Mouse (Mus musculus): Measurements from ENCODE around the gene Fbxl4.
A peak's percentile ranks its signal among the peaks of the same experiment; 100 is the strongest.

Gene Fbxl4

DNA sequence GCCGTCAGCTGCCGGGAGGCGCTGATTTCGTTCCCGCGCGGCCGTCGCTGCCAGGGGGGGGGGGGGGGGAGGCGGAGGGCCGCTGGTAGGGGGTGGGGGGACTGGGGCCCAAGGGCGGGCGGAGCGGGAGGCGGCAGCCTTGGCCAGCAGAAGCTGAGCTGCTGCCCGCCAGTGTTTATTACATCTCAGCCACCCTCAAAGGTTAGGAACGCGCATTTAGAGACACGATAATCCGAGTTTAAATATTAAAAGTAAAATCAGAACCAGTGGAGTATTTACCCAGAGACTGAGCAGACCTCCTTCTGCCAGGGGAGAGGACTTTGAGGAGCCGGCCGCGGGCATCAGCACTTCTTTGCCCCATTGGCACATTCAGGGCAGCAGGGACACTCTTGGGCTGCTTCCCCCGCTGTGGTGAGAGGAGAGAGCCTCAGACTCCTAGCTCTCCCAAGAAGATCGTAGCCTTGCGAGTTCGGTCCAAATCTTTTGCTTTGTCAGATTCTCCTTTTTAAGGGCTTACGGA is 120.4 kb downstream of the Fbxl4 start:
- peak in 1 of 2 experiments; percentile 12 for DNase-seq

DNA sequence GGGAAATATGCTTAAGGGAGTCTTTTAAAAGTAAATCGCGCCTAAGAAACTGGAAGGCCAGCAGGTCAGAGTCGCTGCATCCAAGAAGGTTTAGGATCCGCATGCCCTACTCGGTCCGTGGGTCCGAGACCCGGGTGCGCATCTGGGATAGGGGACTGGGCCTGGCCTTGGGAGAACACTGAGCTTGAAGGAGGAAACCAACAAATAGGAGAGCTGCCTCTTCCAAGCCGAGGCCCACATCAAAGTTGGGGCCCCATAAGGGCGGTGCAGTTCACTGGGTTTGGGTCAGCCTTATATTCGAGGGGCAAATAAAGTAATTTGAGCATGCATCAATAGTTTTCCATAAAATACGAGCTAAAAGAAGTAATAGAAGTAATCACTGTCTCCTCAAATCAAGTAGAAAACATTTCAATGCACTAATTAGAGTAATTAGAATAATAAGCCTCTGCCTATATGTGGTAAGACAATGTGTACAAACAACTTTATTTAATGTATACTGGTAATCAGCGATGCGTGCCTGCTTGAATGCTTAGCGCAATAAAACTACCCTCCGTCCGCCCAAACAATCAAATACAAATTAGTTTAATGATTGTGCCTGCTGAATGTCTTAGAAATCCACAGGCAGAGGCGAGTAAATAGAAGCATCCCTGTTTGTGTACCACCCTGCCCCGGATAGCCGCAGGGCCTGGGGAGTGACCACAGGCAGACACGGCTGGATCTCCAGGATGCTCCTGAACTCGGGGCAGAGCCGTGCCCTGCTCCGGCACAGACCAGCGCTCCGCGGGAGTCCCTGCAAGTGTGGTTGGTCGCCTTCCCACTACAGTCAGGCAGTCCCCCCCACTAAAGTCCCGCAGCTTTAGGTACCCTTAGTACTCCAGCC is 121.4 kb downstream of the Fbxl4 start:
- no peak for DNase-seq

DNA sequence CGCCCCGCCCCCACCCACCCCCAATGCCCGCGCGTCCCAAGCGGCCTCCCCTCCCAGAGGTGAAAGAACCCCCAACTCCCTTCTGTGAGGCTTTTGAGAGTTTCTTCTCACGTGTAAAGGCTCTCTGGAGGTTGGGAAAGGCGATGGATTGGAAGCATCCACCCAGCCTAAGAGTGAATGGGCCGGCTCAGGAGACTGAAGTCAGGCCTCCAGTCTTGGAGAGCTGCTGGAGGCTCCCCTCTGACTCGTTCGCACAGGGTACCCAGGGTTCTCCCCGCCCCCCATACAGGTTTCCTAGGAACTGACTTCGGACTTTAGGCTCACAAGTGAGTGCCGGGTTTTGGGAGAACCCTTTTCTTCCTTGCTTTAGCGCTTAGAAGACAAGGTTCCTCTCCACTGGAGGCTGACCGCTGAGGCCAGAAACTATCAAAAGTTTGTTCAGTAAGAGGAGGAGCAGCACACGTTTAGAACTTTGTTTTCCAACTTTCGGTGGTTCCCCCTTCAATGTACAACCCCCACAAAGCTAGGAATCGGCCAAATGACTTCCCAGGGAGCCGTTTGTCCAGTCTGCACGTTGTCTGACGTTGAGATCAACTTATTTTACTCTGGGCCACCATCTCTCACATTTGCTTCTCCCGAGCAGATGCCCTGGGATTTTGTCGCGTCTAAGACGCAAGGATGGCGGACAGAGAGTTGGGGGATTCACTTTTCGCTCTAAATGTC is 122.2 kb downstream of the Fbxl4 start:
- DNase-seq = no peak

DNA sequence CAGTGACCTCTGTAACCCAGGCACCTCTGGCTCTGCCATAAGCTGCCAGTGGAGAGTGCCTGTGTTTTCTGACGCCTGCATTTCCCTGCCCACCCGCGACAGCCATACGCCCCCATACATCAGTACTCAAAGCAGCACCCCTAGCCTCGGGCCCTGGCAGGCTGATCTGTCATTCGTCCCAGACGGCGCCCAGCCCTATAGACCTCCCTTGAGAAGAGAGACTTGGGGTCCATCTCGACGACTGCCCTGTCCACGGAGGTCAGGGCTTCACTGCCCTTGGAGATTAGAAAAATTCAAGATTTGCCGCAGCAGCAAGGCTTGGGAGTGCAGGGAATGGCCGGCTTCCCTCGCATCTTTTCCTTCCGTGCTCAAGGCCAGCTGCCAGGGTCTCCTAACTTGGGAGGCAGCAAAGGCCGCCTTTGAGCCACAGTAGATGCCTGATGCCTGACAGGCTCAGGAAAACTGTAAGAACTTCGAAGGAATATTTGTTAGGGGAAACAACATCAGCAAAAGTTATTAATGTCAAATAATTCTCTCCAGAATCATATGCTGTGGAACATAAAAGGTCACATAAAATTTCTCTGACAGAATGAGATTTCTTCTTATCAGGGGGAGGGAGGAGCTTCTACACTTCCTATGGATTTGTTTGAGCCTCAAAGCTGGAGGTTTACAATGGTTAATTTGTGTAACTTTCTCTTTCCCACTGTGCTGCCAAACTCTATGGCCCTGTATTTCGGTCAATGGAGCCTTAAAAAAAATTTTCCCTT is 122.9 kb downstream of the Fbxl4 start:
- no peak for DNase-seq

DNA sequence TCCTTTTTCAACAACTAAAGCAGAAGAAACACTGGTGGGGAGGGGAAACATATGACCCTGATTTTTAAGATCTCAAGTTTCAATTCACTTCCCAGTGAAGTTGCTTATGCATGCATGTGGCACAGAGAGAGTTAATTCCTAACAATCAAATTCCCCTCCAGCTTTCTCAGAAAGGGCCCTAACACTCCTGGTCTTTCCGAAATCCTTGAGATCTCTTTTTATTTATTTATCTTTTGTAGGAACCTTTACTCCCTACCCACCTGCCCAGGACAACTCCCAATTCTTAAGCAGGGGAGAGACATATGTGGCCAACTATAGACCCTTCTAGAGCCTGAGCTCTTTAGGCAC is 123.5 kb downstream of the Fbxl4 start:
- no peak for DNase-seq

DNA sequence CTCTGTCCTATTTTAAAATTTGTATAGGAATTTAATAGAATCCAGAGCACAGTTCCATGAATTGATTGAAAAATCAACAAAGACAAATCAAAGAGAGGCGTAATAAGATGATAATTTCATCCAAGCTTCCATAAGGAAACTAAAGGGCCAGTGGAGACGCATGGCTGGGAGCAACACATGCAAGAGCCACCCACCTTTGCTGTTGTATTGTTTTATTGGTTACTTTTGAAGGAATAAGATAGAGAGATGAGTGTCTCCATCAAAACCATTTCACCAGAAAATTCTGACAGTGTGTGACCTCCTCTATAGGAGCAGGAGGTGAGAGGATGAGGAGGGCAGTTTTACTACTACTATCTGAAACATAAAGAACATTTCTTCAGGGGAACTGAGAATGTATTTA is 124.8 kb downstream of the Fbxl4 start:
- no peak for DNase-seq

DNA sequence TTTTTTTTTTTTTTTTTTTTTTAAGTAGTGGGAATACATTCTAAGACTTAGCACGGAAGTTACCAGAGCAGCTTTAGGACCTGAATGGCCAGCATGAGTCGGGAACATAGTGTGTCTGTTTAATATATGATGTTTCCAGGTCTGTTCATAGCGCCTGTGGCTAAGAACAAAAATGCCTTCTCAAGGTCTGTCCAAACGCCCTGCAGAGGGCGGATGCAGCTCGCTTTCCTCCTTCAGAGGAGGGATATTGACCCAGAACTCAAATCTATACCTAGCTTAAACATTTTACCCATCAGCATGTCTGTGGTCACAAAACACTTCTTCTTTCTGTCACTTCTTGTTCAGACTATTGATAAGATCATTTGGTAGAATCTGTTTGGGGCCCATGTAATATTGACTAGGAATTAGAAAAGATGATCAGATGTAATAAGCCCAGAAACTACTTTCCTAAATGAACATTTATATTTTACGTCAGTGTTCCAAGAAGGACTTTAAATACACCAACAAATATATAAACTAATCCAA is 125.5 kb downstream of the Fbxl4 start:
- DNase-seq = no peak

DNA sequence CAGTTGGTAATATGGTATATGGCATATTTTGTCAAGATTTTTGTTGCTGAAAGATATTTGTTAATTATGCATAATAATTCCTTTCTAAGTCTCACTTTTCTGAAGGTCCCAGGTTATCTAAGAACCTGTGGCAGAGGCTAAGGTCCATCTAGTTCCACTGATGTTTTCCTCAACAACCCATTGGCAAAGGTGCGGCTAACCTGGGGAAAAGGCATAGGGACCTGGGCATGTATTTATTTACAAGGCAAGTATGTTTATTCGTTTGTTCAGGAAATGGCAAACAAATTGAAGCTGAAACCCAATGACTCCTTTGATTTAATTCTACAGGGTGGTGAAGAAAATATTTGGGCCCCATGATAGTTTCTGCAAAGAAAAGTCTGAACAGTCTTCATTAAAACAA is 126.2 kb downstream of the Fbxl4 start:
- no peak for DNase-seq

Measured in cerebellum, adult 18-20 months (tissue).